In the genomic region with DNA sequence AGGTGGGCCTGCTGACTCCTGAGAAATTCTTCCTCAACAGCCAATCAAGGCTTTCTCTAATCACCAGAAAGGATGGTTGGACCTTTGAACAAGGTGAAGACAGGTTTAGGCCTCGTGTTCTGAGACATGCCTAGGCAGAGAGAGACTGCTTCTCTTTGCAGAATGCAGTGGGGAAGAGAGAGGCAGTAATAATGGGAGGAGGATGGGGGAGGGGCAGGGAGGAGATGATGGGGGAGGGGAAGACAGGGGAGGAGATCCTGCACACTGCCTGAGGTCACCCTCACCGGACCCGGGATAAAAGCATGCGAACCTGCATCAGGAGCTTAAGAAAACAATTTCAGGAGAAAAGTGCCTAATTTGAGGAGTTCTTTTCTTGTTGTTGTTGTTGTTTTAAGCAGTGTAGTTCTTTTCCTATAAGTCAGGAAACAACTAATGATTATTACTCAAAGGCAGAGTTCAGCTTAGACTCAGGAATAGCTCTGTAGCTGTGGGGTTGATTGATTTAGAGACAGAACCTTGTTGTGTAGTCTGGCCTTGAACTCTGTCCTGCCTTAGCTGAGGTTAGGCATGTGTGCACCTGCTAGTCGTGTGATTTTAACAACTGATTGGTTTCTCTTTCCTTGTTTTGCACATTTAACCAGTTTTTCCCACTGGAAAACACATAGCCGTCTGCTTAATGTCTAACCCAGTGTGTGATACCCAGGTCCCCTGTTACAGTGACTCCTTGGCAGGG, we compare ENCODE assay signal across 14 mouse cellular contexts. TPM values are rescaled to one million over a fixed set of nuclear protein-coding genes. Genes with fewer than 3 reads are reported as not detected.
A peak's percentile ranks its signal among the peaks of the same experiment; 100 is the strongest.
DNase-seq lines count a peak whose midpoint lies in the region; ATAC-seq and TF ChIP-seq lines count a peak whose summit lies in the region.
"Had no signal": no experiment of that assay in that cellular context is flagged by ENCODE, and none has a peak within 500 bp of the region (broad histone marks: within the 10 kb centered on the region; RNA-seq: fewer than 3 reads in every experiment).

No protein-coding gene starts in this region.

- TF ChIP-seq CTCF in forebrain, postnatal 0 days (IDR thresholded peaks at IDR 0.05; ENCODE audit: low read depth), result no peak
- TF ChIP-seq CTCF in olfactory bulb, adult 2 months (IDR thresholded peaks at IDR 0.05; ENCODE audit: insufficient read depth, low read depth, low read length), result no peak

- peaks cover 16% of the 10 kb centered on the region for H3K36me3 ChIP-seq in forebrain, embryonic 10.5 days (replicated peaks)
- peaks cover 20% of the 10 kb centered on the region for H3K36me3 ChIP-seq in forebrain, postnatal 0 days (ENCODE audit: insufficient read depth)
- H3K36me3 ChIP-seq in heart, embryonic 16.5 days (ENCODE audit: control insufficient read depth, insufficient read depth), result 0 out of 2 replicates have a peak, but pooled peaks cover 2% of the 10 kb centered on the region
- H3K36me3 ChIP-seq in midbrain, embryonic 10.5 days, result peaks cover 45% of the 10 kb centered on the region
- peaks cover 12% of the 10 kb centered on the region for H3K36me3 ChIP-seq in midbrain, embryonic 15.5 days (replicated peaks)

- H3K9ac ChIP-seq in forebrain, postnatal 0 days, result no peak overlapping the region
- H3K9ac ChIP-seq in heart, embryonic 16.5 days (ENCODE audit: low read length), result no peak overlapping the region
- H3K9ac ChIP-seq in midbrain, embryonic 15.5 days, result no peak overlapping the region

- H3K4me1 ChIP-seq in forebrain, embryonic 10.5 days, result peaks cover 29% of the 10 kb centered on the region
- H3K4me1 ChIP-seq in forebrain, postnatal 0 days (ENCODE audit: insufficient read depth), result no peaks in the 10 kb centered on the region
- H3K4me1 ChIP-seq in heart, embryonic 16.5 days (ENCODE audit: control insufficient read depth, insufficient read depth, low read length), result peaks cover 25% of the 10 kb centered on the region
- H3K4me1 ChIP-seq in midbrain, embryonic 10.5 days, result peaks cover 22% of the 10 kb centered on the region
- H3K4me1 ChIP-seq in midbrain, embryonic 15.5 days, result no peaks in the 10 kb centered on the region
- peaks cover 46% of the 10 kb centered on the region for H3K4me1 ChIP-seq in olfactory bulb, adult 2 months (ENCODE audit: control insufficient read depth, insufficient read depth, low read length)

- no peak for DNase-seq in forebrain, embryonic 10.5 days (ENCODE audit: extremely low spot score, low spot score)
- no peak for DNase-seq in forebrain, postnatal 0 days
- no peak for DNase-seq in heart, postnatal 4 days
- no peak for DNase-seq in midbrain, embryonic 10.5 days (ENCODE audit: low spot score)
- no peak for DNase-seq in adrenal gland, postnatal 10 days
- DNase-seq: adrenal gland, adult 2 months; cerebellum, postnatal 10 days; kidney, adult 18-20 months had no signal

- no peak for ATAC-seq in forebrain, postnatal 0 days
- ATAC-seq in heart, embryonic 16.5 days (replicated peaks; ENCODE audit: extremely low read depth, insufficient read depth, low FRiP score), result no peak
- no peak for ATAC-seq in midbrain, embryonic 15.5 days (replicated peaks)
- ATAC-seq: lung, postnatal 0 days had no signal

- TF ChIP-seq POLR2A in olfactory bulb, adult 2 months (IDR thresholded peaks at IDR 0.05; ENCODE audit: insufficient read depth, low read depth, low read length), result no peak

- 49% methylated on average over 6 of the region's 6 CpGs for WGBS in forebrain, embryonic 10.5 days
- 51% methylated on average over 6 of the region's 6 CpGs for WGBS in forebrain, postnatal 0 days
- 49% methylated on average over 6 of the region's 6 CpGs for WGBS in heart, embryonic 16.5 days
- WGBS in midbrain, embryonic 10.5 days, result 55% methylated on average over 6 of the region's 6 CpGs
- WGBS in midbrain, embryonic 15.5 days, result 44% methylated on average over 6 of the region's 6 CpGs
- 47% methylated on average over 6 of the region's 6 CpGs for WGBS in olfactory bulb, adult 2 months

- peaks cover 7% of the 10 kb centered on the region; the same call in 1 of the 2 replicates for H3K9me3 ChIP-seq in forebrain, embryonic 10.5 days
- H3K9me3 ChIP-seq in forebrain, postnatal 0 days (ENCODE audit: low read length), result no peaks in the 10 kb centered on the region
- no peaks in the 10 kb centered on the region for H3K9me3 ChIP-seq in heart, embryonic 16.5 days (replicated peaks; ENCODE audit: control insufficient read depth, low read length)
- H3K9me3 ChIP-seq in midbrain, embryonic 10.5 days (replicated peaks), result peaks cover 5% of the 10 kb centered on the region; the same call in 1 of the 2 replicates
- H3K9me3 ChIP-seq in midbrain, embryonic 15.5 days, result no peaks in the 10 kb centered on the region

- H3K4me2 ChIP-seq in forebrain, postnatal 0 days (ENCODE audit: low read depth), result no peak overlapping the region
- no peak overlapping the region for H3K4me2 ChIP-seq in heart, embryonic 16.5 days (ENCODE audit: low read depth, low read length)
- H3K4me2 ChIP-seq in midbrain, embryonic 15.5 days, result no peak overlapping the region

- H3K27me3 ChIP-seq in forebrain, embryonic 10.5 days (ENCODE audit: poor library complexity, severe bottlenecking), result no peaks in the 10 kb centered on the region
- H3K27me3 ChIP-seq in forebrain, postnatal 0 days (ENCODE audit: insufficient read depth, low read length), result no peaks in the 10 kb centered on the region
- no peaks in the 10 kb centered on the region for H3K27me3 ChIP-seq in heart, embryonic 16.5 days (ENCODE audit: control insufficient read depth, insufficient read depth, low read length)
- no peaks in the 10 kb centered on the region for H3K27me3 ChIP-seq in midbrain, embryonic 10.5 days (ENCODE audit: low read depth, poor library complexity, severe bottlenecking)
- no peaks in the 10 kb centered on the region for H3K27me3 ChIP-seq in midbrain, embryonic 15.5 days (replicated peaks)
- H3K27me3 ChIP-seq: CH12.LX had no signal

- H3K27ac ChIP-seq in forebrain, embryonic 10.5 days, result peak overlapping the region; percentile 73
- no peak overlapping the region for H3K27ac ChIP-seq in forebrain, postnatal 0 days (ENCODE audit: low read depth, low read length)
- H3K27ac ChIP-seq in heart, embryonic 16.5 days (ENCODE audit: low read length), result peak overlapping the region; percentile 70
- H3K27ac ChIP-seq in midbrain, embryonic 10.5 days (replicated peaks), result peak overlapping the region; percentile 52; the same call in 1 of the 2 replicates
- H3K27ac ChIP-seq in midbrain, embryonic 15.5 days, result no peak overlapping the region
- H3K27ac ChIP-seq in olfactory bulb, adult 2 months (ENCODE audit: insufficient read depth, low read depth, low read length), result peak overlapping the region; percentile 81

- H3K4me3 ChIP-seq in forebrain, embryonic 10.5 days, result no peak overlapping the region
- H3K4me3 ChIP-seq in forebrain, postnatal 0 days (ENCODE audit: low read depth, low read length), result no peak overlapping the region
- H3K4me3 ChIP-seq in heart, embryonic 16.5 days (ENCODE audit: low read length), result no peak overlapping the region
- H3K4me3 ChIP-seq in midbrain, embryonic 10.5 days, result no peak overlapping the region
- H3K4me3 ChIP-seq in midbrain, embryonic 15.5 days, result no peak overlapping the region
- H3K4me3 ChIP-seq in olfactory bulb, adult 2 months (ENCODE audit: insufficient read depth, low read depth, low read length), result no peak overlapping the region

RNA-seq across cellular contexts. Expression of a gene that starts 30.0 kb away (rescaled TPM):
- 12.7 and 15.9 TPM in 2 replicates for polyA plus RNA-seq in forebrain, embryonic 10.5 days (2016; fragmentation: Nextera tagmentation; extraction: Ambion mirVana)
- total RNA-seq in forebrain, postnatal 0 days (2014; rRNA removed), result 36.2 and 41.2 TPM in 2 replicates
- 30.9 and 38.2 TPM in 2 replicates for polyA plus RNA-seq in forebrain, postnatal 0 days (2015; fragmentation: Nextera tagmentation; extraction: Ambion mirVana)
- 26.9 and 28.4 TPM in 2 replicates for polyA plus RNA-seq in heart, embryonic 16.5 days (2015; fragmentation: Nextera tagmentation; extraction: Ambion mirVana)
- 10 to 100 TPM; 40.7 to 42.6 TPM for total RNA-seq in heart, postnatal 4 days (2021)
- polyA plus RNA-seq in midbrain, embryonic 10.5 days (2016; fragmentation: Nextera tagmentation; extraction: Ambion mirVana), result 23.5 and 28.2 TPM in 2 replicates
- 51.8 and 53.3 TPM in 2 replicates for polyA plus RNA-seq in midbrain, embryonic 15.5 days (2015; fragmentation: Nextera tagmentation; extraction: Ambion mirVana)
- polyA plus RNA-seq in olfactory bulb, adult 2 months (2012; ENCODE audit: insufficient read depth, insufficient read length, low replicate concordance, missing spikeins), result not detected in 2 replicates
- 10 to 100 TPM; 11.5 to 16.6 TPM for total RNA-seq in adrenal gland, postnatal 10 days (2021)
- total RNA-seq: granulocyte monocyte progenitor cell, adult 5-6 weeks had no signal

RNA-seq across cellular contexts. Expression of a gene that starts 54.6 kb away (rescaled TPM):
- 0.75 and 0.97 TPM in 2 replicates for polyA plus RNA-seq in forebrain, embryonic 10.5 days (2016; fragmentation: Nextera tagmentation; extraction: Ambion mirVana)
- 3.8 and 4.5 TPM in 2 replicates for total RNA-seq in forebrain, postnatal 0 days (2014; rRNA removed)
- polyA plus RNA-seq in forebrain, postnatal 0 days (2015; fragmentation: Nextera tagmentation; extraction: Ambion mirVana), result 3.1 and 3.4 TPM in 2 replicates
- 0.63 and 0.92 TPM in 2 replicates for polyA plus RNA-seq in heart, embryonic 16.5 days (2015; fragmentation: Nextera tagmentation; extraction: Ambion mirVana)
- total RNA-seq in heart, postnatal 4 days (2021), result 1 to 10 TPM; 1.3 to 1.4 TPM
- 2.9 and 10.0 TPM in 2 replicates for polyA plus RNA-seq in midbrain, embryonic 10.5 days (2016; fragmentation: Nextera tagmentation; extraction: Ambion mirVana)
- 7.1 and 7.5 TPM in 2 replicates for polyA plus RNA-seq in midbrain, embryonic 15.5 days (2015; fragmentation: Nextera tagmentation; extraction: Ambion mirVana)
- not detected in 2 replicates for polyA plus RNA-seq in olfactory bulb, adult 2 months (2012; ENCODE audit: insufficient read depth, insufficient read length, low replicate concordance, missing spikeins)
- 1 to 10 TPM in 1 of 2 experiments, under 1 TPM in 1; 0.99 to 1.2 TPM for total RNA-seq in adrenal gland, postnatal 10 days (2021)
- total RNA-seq: CH12.LX had no signal

RNA-seq across cellular contexts. Expression of a gene that starts 58.2 kb away (rescaled TPM):
- 825 and 923 TPM in 2 replicates for polyA plus RNA-seq in forebrain, embryonic 10.5 days (2016; fragmentation: Nextera tagmentation; extraction: Ambion mirVana)
- total RNA-seq in forebrain, postnatal 0 days (2014; rRNA removed), result 127 and 160 TPM in 2 replicates
- 117 and 121 TPM in 2 replicates for polyA plus RNA-seq in forebrain, postnatal 0 days (2015; fragmentation: Nextera tagmentation; extraction: Ambion mirVana)
- 1,129 and 1,149 TPM in 2 replicates for polyA plus RNA-seq in heart, embryonic 16.5 days (2015; fragmentation: Nextera tagmentation; extraction: Ambion mirVana)
- 100 to 1,000 TPM; 557 to 601 TPM for total RNA-seq in heart, postnatal 4 days (2021)
- 789 and 882 TPM in 2 replicates for polyA plus RNA-seq in midbrain, embryonic 10.5 days (2016; fragmentation: Nextera tagmentation; extraction: Ambion mirVana)
- 235 and 259 TPM in 2 replicates for polyA plus RNA-seq in midbrain, embryonic 15.5 days (2015; fragmentation: Nextera tagmentation; extraction: Ambion mirVana)
- polyA plus RNA-seq in olfactory bulb, adult 2 months (2012; ENCODE audit: insufficient read depth, insufficient read length, low replicate concordance, missing spikeins), result not detected in 2 replicates
- 100 to 1,000 TPM; 331 to 363 TPM for total RNA-seq in adrenal gland, postnatal 10 days (2021)
- total RNA-seq: CH12.LX had no signal

Comparison
In these comparisons a context has a peak if more than half of its experiments do, and no peak if none do; other contexts are left out.
1. H3K27ac ChIP-seq: peak in forebrain, embryonic 10.5 days (single experiment), heart, embryonic 16.5 days (single experiment), midbrain, embryonic 10.5 days (single experiment) and olfactory bulb, adult 2 months (single experiment); none in forebrain, postnatal 0 days (single experiment) and midbrain, embryonic 15.5 days (single experiment).